Mouse (Mus musculus) embryonic fibroblast, embryonic 13.5 days (primary cell): ENCODE measurements around the gene Timp3.

Experiments
- CTCF ChIP-seq: IDR thresholded peaks from 2 replicates; pipeline ENCODE4 v1.5.1; 2011; ENCODE audit warnings: mild to moderate bottlenecking, control low read depth, low read length, moderate library complexity, borderline replicate concordance; ENCODE audit not compliant: insufficient read depth
- POLR2A ChIP-seq: IDR thresholded peaks from 2 replicates; pipeline ENCODE4 v1.6.1; 2011; ENCODE audit warnings: low read depth, mild to moderate bottlenecking, control low read depth, low read length, moderate library complexity

GRCm38 (mm10) chr10:86332942-86333341, 32.8 kb downstream of the Timp3 start:
- TF ChIP-seq CTCF (no peak), POLR2A (no peak)
